ENCODE assay signal across 12 mouse cellular contexts in genomic region chr17:67133026-67133425, GRCm38 (mm10).
DNase-seq lines count a peak whose midpoint lies in the region; ATAC-seq and TF ChIP-seq lines count a peak whose summit lies in the region.
"Had no signal": no experiment of that assay in that cellular context is flagged by ENCODE, and none has a peak within 500 bp of the region (broad histone marks: within the 10 kb centered on the region; RNA-seq: fewer than 3 reads in every experiment).

No protein-coding gene starts in this region.

- no peaks in the 10 kb centered on the region for H3K36me3 ChIP-seq in heart, embryonic 10.5 days
- H3K36me3 ChIP-seq in intestine, embryonic 15.5 days = no peaks in the 10 kb centered on the region
- H3K36me3 ChIP-seq in intestine, postnatal 0 days (ENCODE audit: control insufficient read depth, insufficient read depth) = no peaks in the 10 kb centered on the region
- no peaks in the 10 kb centered on the region for H3K36me3 ChIP-seq in lung, postnatal 0 days (ENCODE audit: insufficient read depth, low read length)
- H3K36me3 ChIP-seq: liver, embryonic 15.5 days had no signal

- H3K4me2 ChIP-seq in intestine, embryonic 15.5 days (replicated peaks) = no peak overlapping the region
- H3K4me2 ChIP-seq in intestine, postnatal 0 days (replicated peaks; ENCODE audit: low read depth) = no peak overlapping the region
- H3K4me2 ChIP-seq in lung, postnatal 0 days (replicated peaks; ENCODE audit: low read depth, low read length) = 0 out of 2 replicates have a peak overlapping the region, but pooled peaks have one; percentile 11
- H3K4me2 ChIP-seq: liver, embryonic 15.5 days had no signal

- TF ChIP-seq POLR2A in olfactory bulb, adult 2 months (IDR thresholded peaks at IDR 0.05; ENCODE audit: insufficient read depth, low read depth, low read length) = no peak

- peak overlapping the region; percentile 81 for H3K27ac ChIP-seq in heart, embryonic 10.5 days
- H3K27ac ChIP-seq in intestine, embryonic 15.5 days = 0 out of 2 replicates have a peak overlapping the region, but pooled peaks have one; percentile 64
- H3K27ac ChIP-seq in intestine, postnatal 0 days (ENCODE audit: low read depth, low read length) = no peak overlapping the region
- H3K27ac ChIP-seq in lung, postnatal 0 days (ENCODE audit: low read length) = no peak overlapping the region
- H3K27ac ChIP-seq in olfactory bulb, adult 2 months (ENCODE audit: insufficient read depth, low read depth, low read length) = peak overlapping the region; percentile 77
- H3K27ac ChIP-seq: liver, embryonic 15.5 days had no signal

- 88% methylated on average over 4 of the region's 4 CpGs for WGBS in heart, embryonic 10.5 days
- 89% methylated on average over 4 of the region's 4 CpGs for WGBS in intestine, embryonic 15.5 days
- WGBS in intestine, postnatal 0 days = 91% methylated on average over 4 of the region's 4 CpGs
- WGBS in lung, postnatal 0 days = 88% methylated on average over 4 of the region's 4 CpGs
- 89% methylated on average over 4 of the region's 4 CpGs for WGBS in olfactory bulb, adult 2 months

- H3K27me3 ChIP-seq in heart, embryonic 10.5 days (ENCODE audit: insufficient read depth, poor library complexity, severe bottlenecking) = no peaks in the 10 kb centered on the region
- H3K27me3 ChIP-seq in intestine, embryonic 15.5 days (replicated peaks) = no peaks in the 10 kb centered on the region
- no peaks in the 10 kb centered on the region for H3K27me3 ChIP-seq in intestine, postnatal 0 days (replicated peaks; ENCODE audit: control insufficient read depth, insufficient read depth, low read length)
- H3K27me3 ChIP-seq in lung, postnatal 0 days (replicated peaks; ENCODE audit: insufficient read depth, low read length) = no peaks in the 10 kb centered on the region
- H3K27me3 ChIP-seq: liver, embryonic 15.5 days had no signal

- no peak overlapping the region for H3K9ac ChIP-seq in intestine, embryonic 15.5 days
- no peak overlapping the region for H3K9ac ChIP-seq in intestine, postnatal 0 days (ENCODE audit: low read depth, low read length)
- H3K9ac ChIP-seq in lung, postnatal 0 days (replicated peaks; ENCODE audit: low read depth) = no peak overlapping the region
- H3K9ac ChIP-seq: forebrain, postnatal 0 days; liver, embryonic 15.5 days had no signal

- ATAC-seq in intestine, embryonic 15.5 days = no peak
- ATAC-seq in intestine, postnatal 0 days = no peak
- no peak for ATAC-seq in lung, postnatal 0 days

- H3K4me1 ChIP-seq in heart, embryonic 10.5 days = peaks cover 36% of the 10 kb centered on the region
- H3K4me1 ChIP-seq in intestine, embryonic 15.5 days (replicated peaks) = peaks cover 6% of the 10 kb centered on the region; the same call in 1 of the 2 replicates
- no peaks in the 10 kb centered on the region for H3K4me1 ChIP-seq in intestine, postnatal 0 days (replicated peaks; ENCODE audit: control insufficient read depth, insufficient read depth, low read length)
- H3K4me1 ChIP-seq in lung, postnatal 0 days (ENCODE audit: insufficient read depth, low read depth, low read length) = peaks cover 17% of the 10 kb centered on the region
- H3K4me1 ChIP-seq in olfactory bulb, adult 2 months (ENCODE audit: control insufficient read depth, insufficient read depth, low read length) = peaks cover 18% of the 10 kb centered on the region
- H3K4me1 ChIP-seq: liver, embryonic 15.5 days had no signal

- no peak for TF ChIP-seq EP300 in lung, postnatal 0 days (IDR thresholded peaks at IDR 0.05)

- no peak for TF ChIP-seq CTCF in intestine, postnatal 0 days (IDR thresholded peaks at IDR 0.05; ENCODE audit: low read depth)
- TF ChIP-seq CTCF in lung, postnatal 0 days (IDR thresholded peaks at IDR 0.05) = no peak
- TF ChIP-seq CTCF in olfactory bulb, adult 2 months (IDR thresholded peaks at IDR 0.05; ENCODE audit: insufficient read depth, low read depth, low read length) = no peak

- no peaks in the 10 kb centered on the region for H3K9me3 ChIP-seq in heart, embryonic 10.5 days
- H3K9me3 ChIP-seq in intestine, embryonic 15.5 days = no peaks in the 10 kb centered on the region
- no peaks in the 10 kb centered on the region for H3K9me3 ChIP-seq in intestine, postnatal 0 days (ENCODE audit: control insufficient read depth)
- no peaks in the 10 kb centered on the region for H3K9me3 ChIP-seq in lung, postnatal 0 days (ENCODE audit: low read length)
- H3K9me3 ChIP-seq: liver, embryonic 15.5 days had no signal

- H3K4me3 ChIP-seq in heart, embryonic 10.5 days = no peak overlapping the region
- H3K4me3 ChIP-seq in intestine, embryonic 15.5 days (replicated peaks) = no peak overlapping the region
- H3K4me3 ChIP-seq in intestine, postnatal 0 days (ENCODE audit: low read depth, low read length) = no peak overlapping the region
- H3K4me3 ChIP-seq in lung, postnatal 0 days (ENCODE audit: low read depth, low read length) = no peak overlapping the region
- no peak overlapping the region for H3K4me3 ChIP-seq in olfactory bulb, adult 2 months (ENCODE audit: insufficient read depth, low read depth, low read length)
- H3K4me3 ChIP-seq: erythroblast, embryonic 14.5 days; liver, embryonic 15.5 days had no signal

- intact Hi-C loops in heart, postnatal 14 days (cut with DNase I) = loop anchor here (5.0 kb wide), 1 partner anchor 219 kb away; the partner anchor contains the start of gene Ptprm

- DNase-seq in heart, embryonic 10.5 days (ENCODE audit: low spot score) = peak; percentile 64
- no peak for DNase-seq in heart, postnatal 14 days
- DNase-seq in lung, postnatal 0 days (ENCODE audit: low spot score) = no peak
- no peak for DNase-seq in lung, postnatal 10 days
- DNase-seq in thymus, adult 18-20 months = no peak
- DNase-seq: B cell, adult 2 months had no signal

Comparison
In these comparisons a context has a peak if more than half of its experiments do, and no peak if none do; other contexts are left out.
1. H3K27ac ChIP-seq: peak in heart, embryonic 10.5 days (single experiment), intestine, embryonic 15.5 days (single experiment) and olfactory bulb, adult 2 months (single experiment); none in intestine, postnatal 0 days (single experiment) and lung, postnatal 0 days (single experiment).